Mouse (Mus musculus): ENCODE data around the gene Atp6ap2.
"Not testable (repeated sequence)": the region's sequence is repeated elsewhere in the genome, so short reads cannot be mapped to it uniquely, and the experiment has no call there.

The Atp6ap2 gene

GRCm38 (mm10) chrX:12587192-12587957 is at the start of gene Atp6ap2:
TSS of gene Atp6ap2 (plus strand) at chrX:12587801.
- peak; percentile 89 for DNase-seq (ENCODE audit: extremely low spot score)

- no peak for DNase-seq (ENCODE audit: extremely low spot score)
Observed at GRCm38 (mm10) chrX:12544417-12544816, 43.2 kb upstream of the Atp6ap2 start.

DNA sequence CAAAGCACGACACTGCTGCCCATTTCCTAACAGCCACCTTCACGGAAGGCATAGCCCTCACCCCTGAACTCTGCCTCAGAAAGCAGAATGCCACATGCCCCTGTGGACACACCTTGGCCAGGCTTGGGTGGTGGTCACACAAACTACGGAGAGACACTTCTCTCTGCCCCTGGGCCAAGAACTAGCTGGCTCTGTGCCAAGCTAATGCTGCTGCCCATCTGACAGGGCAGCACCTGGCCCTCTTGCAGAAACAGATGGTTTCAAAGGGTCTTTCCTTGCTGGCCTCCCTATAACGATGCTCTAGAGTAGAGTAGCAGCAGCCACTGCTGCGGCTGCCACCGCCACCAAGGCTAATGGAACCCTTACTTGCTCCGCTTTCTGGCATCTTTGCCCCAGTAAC is 30.5 kb upstream of the Atp6ap2 start:
- no peak for DNase-seq (ENCODE audit: extremely low spot score)

GRCm38 (mm10) chrX:12571407-12571806 is 16.2 kb upstream of the Atp6ap2 start:
- no peak for DNase-seq (ENCODE audit: extremely low spot score)

DNA sequence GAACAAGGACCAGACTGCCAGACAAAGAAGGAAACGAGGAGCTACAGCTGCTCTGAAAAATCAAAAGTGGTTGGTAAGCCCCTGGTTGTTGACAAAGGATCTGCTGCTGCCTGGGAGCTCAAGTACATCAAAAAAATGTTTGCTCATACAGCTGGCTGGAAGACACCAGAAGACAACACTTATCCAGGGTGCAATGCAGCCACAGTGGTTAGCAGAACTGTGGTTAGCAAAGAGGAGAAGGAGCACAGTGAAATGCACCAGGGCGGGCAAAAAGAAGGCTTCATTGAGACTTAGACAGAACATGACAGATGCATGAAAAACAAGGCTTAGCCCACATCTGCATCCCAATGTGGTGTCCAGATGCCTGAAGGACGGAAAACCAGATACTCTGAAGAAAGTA is 9.7 kb upstream of the Atp6ap2 start:
- DNase-seq (ENCODE audit: extremely low spot score) = no peak

GRCm38 (mm10) chrX:12578339-12578868 is 9.2 kb upstream of the Atp6ap2 start:
- DNase-seq (ENCODE audit: extremely low spot score) = no peak

- DNase-seq (ENCODE audit: extremely low spot score) = no peak
Observed at GRCm38 (mm10) chrX:12583261-12583660, 4.3 kb upstream of the Atp6ap2 start.

- DNase-seq (ENCODE audit: extremely low spot score) = no peak
Observed at GRCm38 (mm10) chrX:12587958-12588355, 356 bp downstream of the Atp6ap2 start.

DNA sequence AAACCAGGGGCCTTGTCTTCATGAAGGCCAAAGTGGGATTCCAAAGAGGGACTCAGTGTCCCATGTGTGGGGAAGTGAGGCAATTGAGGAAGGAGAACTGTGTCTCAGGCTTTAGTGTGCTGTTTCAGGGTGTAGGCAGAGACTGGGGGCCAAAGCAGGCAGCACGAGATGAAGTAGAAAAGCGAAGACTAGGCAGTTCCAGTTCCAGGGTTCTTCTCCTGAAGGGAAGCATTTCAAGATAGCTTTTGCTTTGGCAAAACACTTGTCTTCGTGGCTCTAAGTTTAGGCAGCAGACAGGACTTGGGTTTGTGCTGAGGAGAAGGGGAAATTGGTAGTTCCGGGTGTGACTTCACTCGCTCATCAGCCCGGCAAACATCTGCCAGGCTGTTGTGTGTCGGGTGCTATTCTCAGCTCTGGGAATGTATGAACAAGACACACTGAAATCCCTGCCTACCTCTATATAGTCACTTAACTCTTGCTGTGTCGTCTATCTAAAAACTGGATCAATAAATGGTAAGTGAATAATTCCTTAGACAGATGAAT is 3.9 kb downstream of the Atp6ap2 start:
- DNase-seq (ENCODE audit: extremely low spot score) = no peak

- DNase-seq (ENCODE audit: extremely low spot score) = no peak
Observed at GRCm38 (mm10) chrX:12592011-12592410, 4.4 kb downstream of the Atp6ap2 start.

DNA sequence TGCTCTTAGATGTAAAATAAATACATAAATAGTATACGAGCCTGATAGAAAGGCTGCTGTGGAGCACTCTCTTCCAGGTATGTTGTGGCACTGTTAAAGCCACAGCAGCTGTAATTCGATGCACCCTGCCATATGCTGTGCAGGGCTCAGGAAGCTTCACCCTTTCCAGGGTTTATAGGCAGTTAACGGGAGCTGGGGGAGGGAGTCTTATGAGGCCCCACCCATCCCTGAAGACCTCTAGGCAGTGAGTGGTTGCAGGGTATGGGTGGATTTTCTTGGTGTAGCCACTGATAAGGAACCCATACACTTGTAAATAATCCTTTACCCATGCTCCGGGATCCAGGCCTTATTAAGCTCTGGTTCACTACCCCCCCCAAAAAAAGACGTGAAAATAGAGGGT is 6.2 kb downstream of the Atp6ap2 start:
- no peak for DNase-seq (ENCODE audit: extremely low spot score)

- not testable (repeated sequence) for DNase-seq (ENCODE audit: extremely low spot score)
Observed at GRCm38 (mm10) chrX:12610541-12610940, 22.9 kb downstream of the Atp6ap2 start.

DNA sequence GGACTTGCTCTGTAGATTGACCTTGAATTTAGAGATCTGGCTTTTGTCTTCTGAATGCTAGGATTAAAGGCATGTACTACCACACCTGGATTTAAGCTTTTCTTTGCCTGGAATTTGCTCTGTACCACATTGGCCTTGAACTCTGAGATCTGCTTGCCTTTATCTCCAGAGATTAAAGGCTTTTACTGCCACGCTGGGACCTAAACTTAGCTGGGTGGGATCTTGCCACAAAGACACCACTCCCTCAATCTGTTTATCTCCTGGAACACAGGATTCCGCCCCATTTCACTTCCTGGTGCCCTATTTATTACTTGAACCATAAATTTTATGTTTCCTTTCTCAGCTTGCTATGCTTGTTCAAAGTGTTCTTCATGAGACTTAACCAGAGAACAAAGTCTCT is 23.6 kb downstream of the Atp6ap2 start:
- DNase-seq (ENCODE audit: extremely low spot score) = no peak

GRCm38 (mm10) chrX:12612360-12612759 is 24.8 kb downstream of the Atp6ap2 start:
- not testable (repeated sequence) for DNase-seq (ENCODE audit: extremely low spot score)

DNA sequence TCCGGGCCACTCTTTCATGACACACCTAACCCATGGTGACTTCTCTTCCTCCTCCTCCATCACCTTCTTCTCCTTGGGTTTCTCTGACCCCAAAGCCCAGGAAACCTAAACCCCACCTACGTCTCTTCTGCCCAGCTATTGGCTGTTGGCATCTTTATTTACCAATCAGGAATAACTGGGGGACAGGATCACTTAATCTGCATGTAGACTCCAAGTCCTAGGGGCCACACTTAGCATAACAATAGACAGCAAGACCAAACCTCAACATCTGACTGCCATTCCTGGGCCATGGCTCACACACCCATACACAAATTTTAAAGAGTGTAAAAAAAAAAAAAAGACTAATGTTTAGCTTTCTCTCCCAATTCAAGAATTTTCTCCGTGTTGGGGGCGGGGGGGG is 37.5 kb downstream of the Atp6ap2 start:
- no peak for DNase-seq (ENCODE audit: extremely low spot score)

- DNase-seq (ENCODE audit: extremely low spot score) = no peak
Observed at GRCm38 (mm10) chrX:12644976-12645375, 57.4 kb downstream of the Atp6ap2 start.

DNA sequence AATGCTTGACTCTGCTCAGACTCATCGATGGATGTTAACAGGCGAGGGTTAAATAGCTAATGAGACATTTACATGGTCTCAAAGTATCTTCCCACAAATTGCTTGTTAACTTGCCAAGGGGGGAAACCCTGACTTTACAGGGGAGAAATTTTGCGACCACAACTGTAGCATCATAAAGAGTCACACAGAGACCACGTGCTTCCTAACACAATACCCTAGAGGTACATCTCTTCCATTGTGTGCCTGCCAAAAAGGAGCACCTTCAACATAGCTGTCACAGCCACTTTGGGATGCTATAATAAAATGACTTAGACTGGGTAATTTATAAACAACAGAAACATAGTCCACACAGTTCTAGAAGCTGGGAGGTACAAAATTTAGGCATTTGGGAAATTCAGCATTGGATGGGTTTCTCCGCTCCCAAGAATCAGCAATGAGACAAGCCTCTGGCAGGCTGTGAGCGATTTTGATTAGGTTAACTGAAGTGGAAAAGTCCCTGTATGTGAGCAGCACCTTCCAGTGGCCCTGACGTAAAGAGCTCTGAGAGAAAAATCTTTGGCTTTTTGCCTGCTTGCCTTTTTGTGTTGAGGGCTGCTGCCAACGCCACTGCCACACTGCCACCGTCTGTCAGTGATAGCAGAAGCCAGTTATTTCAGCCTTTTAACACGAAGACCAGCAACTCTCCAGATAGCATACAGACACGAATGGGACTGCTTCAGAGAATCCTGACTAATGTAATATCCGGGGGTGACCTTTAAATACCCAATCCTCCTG is 58.1 kb downstream of the Atp6ap2 start:
- DNase-seq (ENCODE audit: extremely low spot score) = no peak

DNA sequence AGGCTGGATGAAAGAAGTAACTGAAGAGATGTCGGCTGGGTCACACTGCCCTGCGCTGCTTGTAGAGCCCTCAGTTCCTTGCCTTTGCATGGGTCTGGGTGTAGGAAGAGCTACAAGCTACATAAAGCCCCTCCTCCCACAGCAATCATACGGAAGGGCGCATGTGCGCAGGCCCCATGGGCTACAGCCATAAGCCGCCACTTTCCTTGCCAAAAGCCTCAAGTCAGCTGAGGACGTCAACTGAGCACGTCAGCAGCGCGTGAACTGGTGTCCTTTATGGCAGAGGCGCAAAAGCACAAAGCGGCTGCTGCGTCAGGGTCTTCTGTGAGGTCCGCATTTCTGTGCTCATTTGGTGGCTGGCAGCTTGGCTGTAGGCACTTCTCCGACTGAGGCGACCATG is 64.3 kb downstream of the Atp6ap2 start:
- DNase-seq (ENCODE audit: extremely low spot score) = no peak

DNA sequence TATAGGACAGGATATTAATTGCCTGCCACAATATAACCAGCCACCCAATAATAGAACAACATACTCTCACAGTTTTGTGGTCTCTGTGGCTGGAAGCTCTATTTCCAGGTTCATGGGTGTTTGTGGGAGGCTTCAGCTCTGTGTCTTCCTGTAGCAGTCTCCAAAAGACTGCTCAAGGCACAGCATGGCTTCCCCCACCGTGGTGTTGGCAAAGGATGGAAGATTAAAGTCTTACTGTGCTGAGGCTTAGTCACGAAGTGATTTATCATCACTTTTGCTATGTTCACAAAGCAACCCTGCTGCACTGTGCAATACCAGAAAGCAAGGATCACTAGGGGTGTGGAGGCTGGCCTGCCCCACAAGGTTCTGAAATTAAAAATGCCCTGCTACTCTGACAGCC is 66.3 kb downstream of the Atp6ap2 start:
- no peak for DNase-seq (ENCODE audit: extremely low spot score)
